Mouse (Mus musculus) adipocyte (in vitro differentiated cells): ENCODE results near the gene Defb20.

Experiments
- DNase-seq: peaks from one replicate; pipeline ENCODE4 v3.0.0-alpha.2; 2016; ENCODE audit warnings: low spot score

Gene Defb20

DNA sequence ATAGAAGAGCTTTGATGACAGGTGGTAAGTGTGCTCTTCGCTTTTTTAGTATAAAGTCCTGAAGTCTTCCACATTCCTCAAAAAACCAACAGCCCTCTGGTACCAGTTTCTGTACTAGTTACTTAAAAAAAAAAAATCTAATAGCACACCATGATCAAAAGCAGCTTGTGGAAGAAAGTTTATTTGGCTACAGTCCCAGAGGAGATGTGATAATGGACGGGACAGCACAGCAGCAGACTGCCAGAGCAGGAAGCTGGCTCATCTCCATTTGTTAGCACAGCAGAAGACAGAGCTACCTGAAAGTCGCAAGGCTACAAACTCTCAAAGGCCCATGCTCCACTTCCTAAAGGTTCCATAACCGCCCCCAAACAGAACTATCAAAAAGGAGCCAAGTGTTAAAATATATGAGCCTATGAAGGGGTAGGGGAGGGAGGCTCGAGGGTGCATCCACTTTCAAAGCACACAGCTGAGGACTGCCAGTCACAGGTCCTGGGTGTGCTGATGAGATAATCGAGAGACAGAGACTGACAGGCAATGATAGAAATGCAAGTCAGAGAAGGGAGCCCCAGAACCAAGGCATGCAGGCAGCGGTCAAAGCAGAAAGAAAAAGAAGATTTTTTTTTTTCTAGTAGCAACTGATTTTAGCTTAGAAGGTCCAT lies 23.5 kb downstream of the Defb20 start:
- peak; percentile 9 for DNase-seq

DNA sequence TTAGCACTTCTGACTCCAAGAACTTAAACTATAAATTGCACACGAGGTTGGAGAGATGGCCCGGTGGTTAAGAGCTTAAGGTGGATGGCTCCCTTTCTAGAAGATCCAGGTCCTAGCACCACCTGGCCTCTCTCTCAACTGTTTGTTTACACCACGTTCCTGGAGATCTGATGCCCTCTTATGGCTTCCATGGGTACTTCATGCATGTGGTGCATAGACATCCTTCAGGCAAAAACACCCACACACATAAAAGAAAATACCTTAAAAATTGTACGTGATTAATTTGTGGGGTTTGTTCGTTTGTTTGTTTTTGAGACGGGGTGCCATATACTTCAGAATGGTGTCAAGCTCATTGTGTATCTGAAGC lies 24.0 kb downstream of the Defb20 start:
- no peak for DNase-seq

DNA sequence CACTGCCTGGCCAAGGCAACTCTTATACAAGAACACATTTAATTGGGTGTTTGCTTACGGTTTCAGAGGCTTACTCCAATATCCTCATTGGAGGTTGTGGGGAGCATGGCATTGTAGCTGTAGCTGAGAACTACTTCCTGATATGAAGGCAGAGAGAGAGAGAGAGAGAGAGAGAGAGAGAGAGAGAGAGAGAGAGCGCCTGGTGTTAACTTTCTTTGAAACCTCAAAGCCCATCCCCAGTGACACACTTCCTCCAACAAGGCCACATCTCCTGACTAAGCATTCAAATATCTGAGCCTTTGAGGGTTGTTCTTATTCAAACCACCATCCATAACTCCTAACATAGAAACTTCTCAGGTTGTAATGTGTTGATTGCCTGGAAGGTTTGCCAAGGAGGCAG lies 27.1 kb downstream of the Defb20 start:
- DNase-seq = no peak

DNA sequence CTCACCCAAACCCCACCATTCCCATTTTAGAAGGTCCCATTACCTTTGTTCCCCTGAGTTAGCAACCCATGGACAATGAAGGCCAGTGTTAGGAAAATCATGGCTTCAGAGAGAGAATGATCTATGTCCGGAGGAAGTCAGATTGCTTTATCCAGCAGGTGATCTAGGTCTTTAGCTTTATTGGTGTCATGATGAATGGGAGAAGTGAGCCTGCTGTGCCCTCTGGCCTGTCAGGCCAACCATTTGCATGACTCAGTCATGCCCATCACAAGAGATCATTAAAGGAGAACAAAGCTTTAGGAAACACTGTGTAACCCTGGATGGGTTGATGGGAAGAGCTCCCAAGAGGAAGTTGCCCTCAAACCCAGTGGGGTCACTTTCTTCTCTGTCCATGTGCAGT lies 34.7 kb downstream of the Defb20 start, which contains the start of gene Defb26:
TSS of gene Defb26 (minus strand) at position 101 of the 400 bp plus-strand sequence.
- DNase-seq = no peak

DNA sequence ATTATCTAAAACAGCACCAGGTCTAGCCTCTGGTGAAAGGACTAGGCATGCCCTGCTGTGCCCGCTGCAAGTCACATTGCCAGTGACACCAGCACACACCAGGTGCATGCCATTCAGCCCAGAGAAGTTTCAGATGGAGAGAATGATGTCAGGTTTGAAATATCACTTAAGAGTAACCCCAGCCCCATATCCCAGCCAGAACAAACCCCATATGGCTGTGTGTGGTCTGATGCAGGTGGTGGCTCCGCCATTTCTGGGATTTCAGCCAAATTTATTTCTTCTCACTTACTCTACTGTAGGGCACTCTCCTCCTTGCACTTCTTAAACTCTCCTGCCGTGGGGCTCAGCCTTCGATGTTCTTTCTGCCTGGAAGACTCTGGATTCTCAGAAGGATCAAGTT lies 39.2 kb downstream of the Defb20 start:
- no peak for DNase-seq

DNA sequence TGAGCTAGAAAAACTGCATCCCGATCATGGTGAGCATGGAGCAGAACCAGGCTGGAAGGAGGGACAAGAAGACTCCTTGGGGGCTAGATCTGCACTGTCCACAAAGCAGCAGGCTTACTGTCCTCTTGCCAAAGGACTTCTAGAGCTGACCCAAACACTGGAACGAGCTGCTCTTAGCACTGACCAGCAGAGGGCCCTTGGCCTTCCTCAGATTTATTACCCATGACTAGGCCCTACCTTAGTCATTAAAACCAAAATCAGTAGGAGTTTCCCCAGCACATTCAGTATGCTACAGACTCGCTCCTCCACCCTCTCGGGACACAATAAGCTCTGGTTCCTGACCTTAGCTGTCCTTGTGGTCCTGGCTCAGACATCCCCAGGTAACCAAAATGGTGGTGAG lies 41.1 kb downstream of the Defb20 start, which contains the start of gene Defb28:
TSS of gene Defb28 (plus strand) at position 275 of the 400 bp plus-strand sequence.
- no peak for DNase-seq
